Mouse (Mus musculus): ENCODE measurements at regions not wholly inside any gene's neighbourhood (a gene's known extent, or its start where the extent isn't known, plus 50 kb on each side); places are given as distances from the start of the nearest gene placed in this dataset.

DNA sequence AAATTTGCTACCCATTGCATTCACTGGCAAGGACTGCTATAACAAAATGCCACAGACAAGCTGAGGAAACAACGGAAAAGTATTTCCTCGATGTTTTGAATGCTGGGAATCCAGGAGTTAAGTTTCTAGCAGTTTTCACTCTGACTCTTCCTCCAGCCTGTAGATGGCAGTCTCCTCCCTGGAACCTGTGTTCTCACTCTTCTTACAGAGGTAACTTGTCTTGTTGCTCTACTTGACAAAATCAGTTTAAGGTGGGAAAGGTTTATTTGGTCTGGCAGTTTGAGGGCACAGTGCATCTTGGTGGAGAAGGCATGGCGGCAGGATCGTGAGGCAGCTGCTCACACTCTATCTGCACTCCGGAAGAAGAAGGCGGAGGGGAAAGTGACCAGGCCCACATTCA is 181.3 kb upstream of the Nckap5 start:
- no peak for DNase-seq (ENCODE audit: low spot score)

GRCm38 (mm10) chr1:127009699-127010098 is 179.1 kb upstream of the Nckap5 start:
- no peak for DNase-seq (ENCODE audit: low spot score)

DNA sequence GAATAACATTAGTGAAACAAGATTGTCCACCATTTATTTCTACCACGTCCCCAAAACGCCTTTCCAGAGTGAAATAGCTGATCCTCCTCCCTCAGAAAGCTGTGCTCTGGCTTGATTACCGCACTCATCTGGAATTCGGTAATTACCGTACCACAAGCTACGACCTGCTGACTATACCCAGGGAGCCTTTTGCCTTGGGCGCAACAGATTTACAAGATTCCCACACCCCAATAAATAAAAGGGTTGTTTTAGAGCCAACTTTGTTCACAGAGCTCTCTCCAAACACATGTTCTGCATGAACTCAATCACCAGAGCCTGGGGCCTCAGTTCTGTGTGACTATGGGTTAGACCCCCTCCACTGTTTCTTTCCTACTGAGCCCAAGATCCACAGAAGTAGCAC is 171.1 kb upstream of the Nckap5 start:
- DNase-seq (ENCODE audit: low spot score) = no peak

DNA sequence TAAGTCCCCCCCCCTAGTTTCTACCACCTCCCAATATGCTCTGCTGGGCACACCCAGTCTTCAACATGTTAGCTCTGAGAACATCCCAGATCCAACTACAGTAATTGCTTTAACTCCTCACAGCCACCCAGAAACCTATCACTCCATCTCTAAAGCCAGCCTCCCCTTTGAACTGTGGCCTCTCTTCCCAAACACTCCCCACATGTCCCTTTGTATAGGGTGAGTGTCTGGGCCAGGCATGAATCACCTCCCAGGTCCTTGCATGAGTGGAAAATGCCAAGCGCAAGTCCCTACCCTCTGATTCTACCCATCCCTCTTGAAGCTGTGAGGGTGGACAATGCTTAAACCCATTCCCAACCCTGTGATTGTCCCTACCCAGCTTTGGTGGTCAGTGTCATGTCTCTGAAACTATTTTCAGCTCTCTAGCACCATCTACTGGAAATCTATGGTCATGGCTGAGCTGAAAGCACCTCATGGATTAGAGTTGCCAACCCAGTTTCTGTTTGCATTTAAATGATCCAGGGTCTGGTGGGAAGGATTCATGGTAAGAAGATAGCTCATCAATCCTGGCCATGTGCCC is 162.6 kb upstream of the Nckap5 start:
- peak; percentile 20 for DNase-seq (ENCODE audit: low spot score)

GRCm38 (mm10) chr1:126992441-126992840 is 161.8 kb upstream of the Nckap5 start:
- no peak for DNase-seq (ENCODE audit: low spot score)

- no peak for DNase-seq (ENCODE audit: low spot score)
Measured at GRCm38 (mm10) chr1:126982805-126983204, 152.2 kb upstream of the Nckap5 start.

GRCm38 (mm10) chr1:126980311-126980710 is 149.7 kb upstream of the Nckap5 start:
- no peak for DNase-seq (ENCODE audit: low spot score)

DNA sequence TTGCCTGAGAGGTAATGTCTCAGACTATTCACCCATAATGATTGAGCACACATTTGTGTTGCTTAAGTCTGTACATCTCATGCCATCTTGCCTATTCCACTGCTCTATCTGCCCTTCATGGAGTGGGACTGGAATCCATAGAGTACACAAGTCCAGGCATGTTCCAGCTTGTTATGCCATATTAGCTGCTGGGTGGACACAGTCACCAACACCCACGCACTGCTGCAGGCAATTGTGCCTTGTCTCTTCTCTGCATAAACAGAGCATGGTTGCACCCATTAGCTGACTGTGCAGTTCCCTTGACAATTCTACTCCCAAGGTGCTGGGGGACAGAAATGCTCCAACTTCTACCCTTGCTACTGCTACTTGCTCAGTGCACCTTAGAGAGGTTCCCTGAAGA is 143.3 kb upstream of the Nckap5 start:
- DNase-seq (ENCODE audit: low spot score) = no peak

- no peak for DNase-seq (ENCODE audit: low spot score)
Measured at GRCm38 (mm10) chr1:126971777-126972421, 141.3 kb upstream of the Nckap5 start.

- DNase-seq (ENCODE audit: low spot score) = no peak
Measured at GRCm38 (mm10) chr1:126971118-126971517, 140.5 kb upstream of the Nckap5 start.

DNA sequence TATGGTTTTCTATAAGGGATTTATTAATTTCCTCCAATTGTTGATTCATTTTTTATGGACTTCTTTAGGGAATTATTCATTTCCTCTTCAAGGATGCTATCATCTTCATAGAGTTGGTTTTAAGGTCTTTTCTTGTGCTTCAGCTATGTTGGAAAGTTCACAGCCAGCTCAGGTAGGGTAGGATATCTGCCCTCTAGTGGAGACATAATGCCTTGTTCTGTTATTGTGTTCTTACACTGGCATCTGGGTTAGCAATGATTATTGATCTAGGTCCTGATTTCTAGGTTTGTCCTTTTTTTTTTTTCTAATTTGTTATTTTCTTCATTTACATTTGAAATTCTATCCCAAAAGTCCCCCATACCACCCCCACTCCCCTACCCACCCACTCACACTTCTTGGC is 135.8 kb upstream of the Nckap5 start:
- no peak for DNase-seq (ENCODE audit: low spot score)

- DNase-seq (ENCODE audit: low spot score) = no peak
Measured at GRCm38 (mm10) chr1:126955839-126956720, 125.5 kb upstream of the Nckap5 start.

GRCm38 (mm10) chr1:126947860-126948259 is 117.3 kb upstream of the Nckap5 start:
- no peak for DNase-seq (ENCODE audit: low spot score)

DNA sequence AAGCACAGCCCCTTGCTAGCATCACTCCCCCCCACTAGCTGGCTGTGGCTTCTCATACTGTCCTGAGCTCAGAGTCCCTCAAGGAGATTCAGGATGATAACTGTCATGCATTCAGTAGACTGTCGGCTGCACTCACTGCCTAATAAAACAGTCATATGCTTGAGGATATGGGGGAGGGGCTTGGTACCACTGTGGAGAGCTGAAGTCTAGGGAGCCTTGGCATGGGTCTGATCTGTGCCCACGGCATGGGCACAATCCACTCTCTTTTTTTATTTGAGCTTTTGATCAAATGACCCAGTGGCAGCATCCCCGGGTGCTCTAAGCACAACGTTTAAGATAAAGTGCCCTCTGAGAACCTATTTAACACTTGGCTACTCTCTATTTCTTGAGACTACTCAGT is 102.1 kb upstream of the Nckap5 start:
- no peak for DNase-seq (ENCODE audit: low spot score)

GRCm38 (mm10) chr1:126931754-126932153 is 101.2 kb upstream of the Nckap5 start:
- peak; percentile 67 for DNase-seq (ENCODE audit: low spot score)

GRCm38 (mm10) chr1:126931093-126931492 is 100.5 kb upstream of the Nckap5 start:
- no peak for DNase-seq (ENCODE audit: low spot score)

- no peak for DNase-seq (ENCODE audit: low spot score)
Measured at GRCm38 (mm10) chr1:126930611-126931010, 100.0 kb upstream of the Nckap5 start.

GRCm38 (mm10) chr1:126929666-126930065 is 99.1 kb upstream of the Nckap5 start:
- DNase-seq (ENCODE audit: low spot score) = peak; percentile 14

GRCm38 (mm10) chr1:126928186-126928585 is 97.6 kb upstream of the Nckap5 start:
- no peak for DNase-seq (ENCODE audit: low spot score)

GRCm38 (mm10) chr1:126925150-126926035 is 94.8 kb upstream of the Nckap5 start:
- peak; percentile 31 for DNase-seq (ENCODE audit: low spot score)

DNA sequence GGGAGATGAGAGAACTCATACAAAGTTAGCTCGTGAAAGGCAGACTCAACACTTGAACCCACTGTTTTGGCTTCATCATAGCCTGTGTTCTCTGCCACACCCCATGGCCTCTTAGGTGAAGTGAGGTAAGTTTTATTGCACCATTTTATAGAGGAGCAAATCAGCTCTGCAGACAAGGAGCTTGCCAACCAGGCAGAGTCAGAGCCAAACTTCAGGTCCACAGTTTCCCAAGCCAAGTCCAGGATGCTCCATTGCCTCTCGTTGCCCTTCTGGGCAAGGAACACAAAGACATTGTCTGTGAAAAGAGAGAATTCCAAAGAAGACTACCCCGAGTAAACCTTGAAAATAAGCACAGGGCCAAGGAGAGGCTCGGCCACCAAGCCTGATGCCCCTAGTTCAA is 93.4 kb upstream of the Nckap5 start:
- no peak for DNase-seq (ENCODE audit: low spot score)

GRCm38 (mm10) chr1:126922231-126922630 is 91.6 kb upstream of the Nckap5 start:
- DNase-seq (ENCODE audit: low spot score) = no peak
